Mouse (Mus musculus) bone marrow macrophage, adult 2 months (primary cell): ENCODE measurements around the gene Dock2. TPM values are rescaled to one million over a fixed set of nuclear protein-coding genes. Genes with fewer than 3 reads are reported as not detected.

Experiments
- H3K27ac ChIP-seq: 2 replicates; pipeline ENCODE4 v1.5.1; 2012; ENCODE audit warnings: low read depth, low read length; ENCODE audit not compliant: insufficient read depth
- H3K4me1 ChIP-seq: 2 replicates; pipeline ENCODE4 v1.6.1; 2012; ENCODE audit warnings: low read length; ENCODE audit not compliant: control insufficient read depth, insufficient read depth
- H3K4me3 ChIP-seq: 2 replicates; pipeline ENCODE4 v1.5.1; 2012; ENCODE audit warnings: mild to moderate bottlenecking, low read length, moderate library complexity; ENCODE audit not compliant: insufficient read depth
- CTCF ChIP-seq: IDR thresholded peaks from 2 replicates; pipeline ENCODE4 v1.5.1; 2012; ENCODE audit warnings: low read depth, mild to moderate bottlenecking, low read length, moderate library complexity
- POLR2A ChIP-seq: IDR thresholded peaks from 2 replicates; pipeline ENCODE4 v1.6.1; 2012; ENCODE audit warnings: mild to moderate bottlenecking, low read depth, low read length, borderline replicate concordance
- polyA plus RNA-seq: library from polyadenylated mRNA; stranded (reverse); fragments of >200 nt; gene quantifications from 2 replicates; pipeline ENCODE4 v1.2.4, GENCODE M21; 2012; ENCODE audit not compliant: missing spikeins, insufficient read depth, insufficient read length

Dock2 gene
- polyA plus RNA-seq, 1 experiment = 104 TPM

- Histone ChIP-seq H3K27ac (no peak overlapping the region), H3K4me3 (no peak overlapping the region)
These were observed 398.5 kb downstream of the Dock2 start for GRCm38 (mm10) chr11:34385001-34385688.

GRCm38 (mm10) chr11:34384178-34384577, 399.5 kb downstream of the Dock2 start:
- TF ChIP-seq CTCF (no peak), POLR2A (no peak)
- no peak overlapping the region for H3K4me3 ChIP-seq
- peaks cover 14% of the 10 kb centered on the region for H3K4me1 ChIP-seq
- no peak overlapping the region for H3K27ac ChIP-seq

More at GRCm38 (mm10) chr11:34385001-34385688, 398.5 kb downstream of the Dock2 start:
- TF ChIP-seq CTCF = no peak
- no peak for TF ChIP-seq POLR2A
- peaks cover 20% of the 10 kb centered on the region for H3K4me1 ChIP-seq

- no peak overlapping the region for H3K27ac ChIP-seq
These were observed 400.2 kb downstream of the Dock2 start for GRCm38 (mm10) chr11:34383501-34383900.

GRCm38 (mm10) chr11:34377649-34378048, 406.0 kb downstream of the Dock2 start:
- H3K27ac ChIP-seq = no peak overlapping the region
- no peaks in the 10 kb centered on the region for H3K4me1 ChIP-seq
- TF ChIP-seq CTCF = no peak
- TF ChIP-seq POLR2A = no peak
- H3K4me3 ChIP-seq = no peak overlapping the region

More at GRCm38 (mm10) chr11:34383501-34383900, 400.2 kb downstream of the Dock2 start:
- H3K4me3 ChIP-seq = no peak overlapping the region
- H3K4me1 ChIP-seq = peaks cover 10% of the 10 kb centered on the region
- TF ChIP-seq POLR2A = no peak
- no peak for TF ChIP-seq CTCF

GRCm38 (mm10) chr11:34375557-34375956, 408.1 kb downstream of the Dock2 start:
- H3K4me1 ChIP-seq = no peaks in the 10 kb centered on the region
- no peak overlapping the region for H3K4me3 ChIP-seq
- no peak overlapping the region for H3K27ac ChIP-seq
- TF ChIP-seq CTCF = no peak
- no peak for TF ChIP-seq POLR2A

GRCm38 (mm10) chr11:34372224-34372623, 411.5 kb downstream of the Dock2 start:
- no peak overlapping the region for H3K4me3 ChIP-seq

GRCm38 (mm10) chr11:34356109-34356508, 427.6 kb downstream of the Dock2 start:
- Histone ChIP-seq H3K4me1 (no peaks in the 10 kb centered on the region), H3K4me3 (no peak overlapping the region), H3K27ac (no peak overlapping the region)
- no peak for TF ChIP-seq POLR2A
- no peak for TF ChIP-seq CTCF

More at GRCm38 (mm10) chr11:34372224-34372623, 411.5 kb downstream of the Dock2 start:
- Histone ChIP-seq H3K4me1 (no peaks in the 10 kb centered on the region), H3K27ac (no peak overlapping the region)
- TF ChIP-seq POLR2A (no peak), CTCF (no peak)

- H3K4me1 ChIP-seq = no peaks in the 10 kb centered on the region
- H3K27ac ChIP-seq = no peak overlapping the region
- H3K4me3 ChIP-seq = no peak overlapping the region
- no peak for TF ChIP-seq CTCF
- no peak for TF ChIP-seq POLR2A
These were observed 428.3 kb downstream of the Dock2 start for GRCm38 (mm10) chr11:34355406-34355805.

GRCm38 (mm10) chr11:34349453-34350056, 434.1 kb downstream of the Dock2 start:
- Histone ChIP-seq H3K4me3 (no peak overlapping the region), H3K4me1 (no peaks in the 10 kb centered on the region), H3K27ac (no peak overlapping the region)
- TF ChIP-seq CTCF = no peak
- TF ChIP-seq POLR2A = no peak

GRCm38 (mm10) chr11:34348287-34348918, 435.3 kb downstream of the Dock2 start:
- Histone ChIP-seq H3K27ac (no peak overlapping the region), H3K4me3 (no peak overlapping the region), H3K4me1 (no peaks in the 10 kb centered on the region)
- TF ChIP-seq POLR2A (no peak), CTCF (no peak)
